Mouse (Mus musculus) embryonic facial prominence, embryonic 14.5 days (tissue): ENCODE results near the gene Rgl1. TPM values are rescaled to one million over a fixed set of nuclear protein-coding genes. Genes with fewer than 3 reads are reported as not detected.

Source experiments
- ATAC-seq: fragments of 200-750 bp; cut with Nextera tagmentation; 2 replicates; pipeline ENCODE4 v1.8.0; 2017; ENCODE audit warnings: low read depth, moderate number of reproducible peaks, moderate TSS enrichment
- DNase-seq: peaks from one replicate; pipeline ENCODE4 v3.0.0-alpha.2; 2015; ENCODE audit warnings: low spot score
- H3K27ac ChIP-seq: fragments of 300-500 bp; sonication (generic); replicated peaks from 2 replicates; pipeline ENCODE4 v1.5.1; 2014; ENCODE audit warnings: low read depth, mild to moderate bottlenecking, low read length, moderate library complexity
- H3K27me3 ChIP-seq: fragments of 300-500 bp; sonication (generic); replicated peaks from 2 replicates; pipeline ENCODE4 v1.6.1; 2014; ENCODE audit warnings: low read length; ENCODE audit not compliant: control insufficient read depth, insufficient read depth
- H3K36me3 ChIP-seq: fragments of 300-500 bp; sonication (generic); 2 replicates; pipeline ENCODE4 v1.6.1; 2014; ENCODE audit warnings: low read length, mixed read lengths; ENCODE audit not compliant: control insufficient read depth, insufficient read depth
- H3K4me1 ChIP-seq: fragments of 300-500 bp; sonication (generic); 2 replicates; pipeline ENCODE4 v1.6.1; 2014; ENCODE audit warnings: antibody characterized with exemption, low read length; ENCODE audit not compliant: control insufficient read depth, insufficient read depth
- H3K4me2 ChIP-seq: fragments of 300-500 bp; sonication (generic); 2 replicates; pipeline ENCODE4 v1.6.1; 2014; ENCODE audit warnings: low read depth, mild to moderate bottlenecking, low read length, moderate library complexity, mixed read lengths
- H3K4me3 ChIP-seq: fragments of 300-500 bp; sonication (generic); 2 replicates; pipeline ENCODE4 v1.5.1; 2014; ENCODE audit warnings: low read depth, mild to moderate bottlenecking, low read length
- H3K9ac ChIP-seq: fragments of 300-500 bp; sonication (generic); 2 replicates; pipeline ENCODE4 v1.6.1; 2014; ENCODE audit warnings: low read depth, mild to moderate bottlenecking, low read length, moderate library complexity, mixed read lengths
- H3K9me3 ChIP-seq: fragments of 300-500 bp; sonication (generic); 2 replicates; pipeline ENCODE4 v1.6.1; 2016; ENCODE audit warnings: low read length; ENCODE audit not compliant: control insufficient read depth
- WGBS: fragments of 180-500 bp; shearing (Covaris S2); extraction: QIAGEN DNeasy Blood & Tissue Kit; methylation state at CpG from one replicate; pipeline ENCODE4 v1.1.7; 2014; 5-methylcytosine and 5-hydroxymethylcytosine counted together
- polyA plus RNA-seq: library from polyadenylated mRNA; unstranded; fragments of >200 nt; fragmentation: Nextera tagmentation; extraction: Ambion mirVana; gene quantifications from 2 replicates; pipeline ENCODE4 v1.2.1, GENCODE M21; 2014

Rgl1 gene
- polyA plus RNA-seq, 1 experiment from 2014 or later = 43.7 TPM

- H3K4me2 ChIP-seq = no peak overlapping the region
- ATAC-seq (no peak), DNase-seq (no peak)
- no peaks in the 10 kb centered on the region for H3K9me3 ChIP-seq
- no peak overlapping the region for H3K27ac ChIP-seq
- peaks cover 6% of the 10 kb centered on the region; the same call in 1 of the 2 replicates for H3K4me1 ChIP-seq
- no peak overlapping the region for H3K9ac ChIP-seq
- 89% methylated on average over 11 of the region's 11 CpGs for whole genome bisulfite sequencing
- no peak overlapping the region for H3K4me3 ChIP-seq
- no peaks in the 10 kb centered on the region for H3K27me3 ChIP-seq
- no peaks in the 10 kb centered on the region for H3K36me3 ChIP-seq
These were observed 26.8 kb downstream of the Rgl1 start for GRCm38 (mm10) chr1:152739374-152739773.

- H3K27ac ChIP-seq = no peak overlapping the region
- ATAC-seq (0 out of 2 replicates have a peak, but pooled peaks have one; percentile 15), DNase-seq (no peak)
- no peaks in the 10 kb centered on the region for H3K27me3 ChIP-seq
- WGBS = 72% methylated on average over 9 of the region's 9 CpGs
- no peak overlapping the region for H3K4me3 ChIP-seq
- peaks cover 6% of the 10 kb centered on the region; the same call in 1 of the 2 replicates for H3K4me1 ChIP-seq
- H3K36me3 ChIP-seq = no peaks in the 10 kb centered on the region
- no peak overlapping the region for H3K9ac ChIP-seq
- H3K4me2 ChIP-seq = no peak overlapping the region
- H3K9me3 ChIP-seq = no peaks in the 10 kb centered on the region
These were observed 27.4 kb downstream of the Rgl1 start for GRCm38 (mm10) chr1:152738793-152739192.

GRCm38 (mm10) chr1:152727604-152728236, 38.4 kb downstream of the Rgl1 start:
- Histone ChIP-seq H3K9me3 (no peaks in the 10 kb centered on the region), H3K4me3 (no peak overlapping the region), H3K4me1 (0 out of 2 replicates have a peak, but pooled peaks cover 4% of the 10 kb centered on the region), H3K9ac (no peak overlapping the region), H3K4me2 (no peak overlapping the region), H3K27me3 (no peaks in the 10 kb centered on the region), H3K27ac (no peak overlapping the region), H3K36me3 (no peaks in the 10 kb centered on the region)
- ATAC-seq = no peak
- no peak for DNase-seq
- 38% methylated on average over 5 of the region's 5 CpGs for WGBS

GRCm38 (mm10) chr1:152726095-152726494, 40.1 kb downstream of the Rgl1 start:
- 0 out of 2 replicates have a peak, but pooled peaks cover 2% of the 10 kb centered on the region for H3K4me1 ChIP-seq
- no peak overlapping the region for H3K27ac ChIP-seq
- no peaks in the 10 kb centered on the region for H3K36me3 ChIP-seq
- no peak overlapping the region for H3K4me2 ChIP-seq
- H3K9ac ChIP-seq = no peak overlapping the region
- no peak overlapping the region for H3K4me3 ChIP-seq
- H3K27me3 ChIP-seq = no peaks in the 10 kb centered on the region
- no peaks in the 10 kb centered on the region for H3K9me3 ChIP-seq
- WGBS = 66% methylated on average over 3 of the region's 3 CpGs
- ATAC-seq = no peak
- DNase-seq = no peak

GRCm38 (mm10) chr1:152724286-152724685, 41.9 kb downstream of the Rgl1 start:
- H3K27ac ChIP-seq = no peak overlapping the region
- H3K27me3 ChIP-seq = no peaks in the 10 kb centered on the region
- DNase-seq (no peak), ATAC-seq (no peak)
- no peak overlapping the region for H3K9ac ChIP-seq
- H3K4me1 ChIP-seq = 0 out of 2 replicates have a peak, but pooled peaks cover 2% of the 10 kb centered on the region
- no peak overlapping the region for H3K4me2 ChIP-seq
- H3K36me3 ChIP-seq = no peaks in the 10 kb centered on the region
- H3K9me3 ChIP-seq = no peaks in the 10 kb centered on the region
- H3K4me3 ChIP-seq = no peak overlapping the region

GRCm38 (mm10) chr1:152721535-152722198, 44.5 kb downstream of the Rgl1 start:
- Histone ChIP-seq H3K4me2 (no peak overlapping the region), H3K9me3 (no peaks in the 10 kb centered on the region), H3K4me1 (0 out of 2 replicates have a peak, but pooled peaks cover 2% of the 10 kb centered on the region), H3K9ac (no peak overlapping the region), H3K27me3 (no peaks in the 10 kb centered on the region), H3K36me3 (no peaks in the 10 kb centered on the region), H3K27ac (no peak overlapping the region), H3K4me3 (no peak overlapping the region)
- ATAC-seq (no peak), DNase-seq (no peak)
- 81% methylated on average over 11 of the region's 11 CpGs for WGBS

- Histone ChIP-seq H3K4me2 (no peak overlapping the region), H3K4me3 (no peak overlapping the region), H3K27ac (no peak overlapping the region), H3K27me3 (no peaks in the 10 kb centered on the region), H3K36me3 (no peaks in the 10 kb centered on the region), H3K9me3 (no peaks in the 10 kb centered on the region), H3K9ac (no peak overlapping the region), H3K4me1 (0 out of 2 replicates have a peak, but pooled peaks cover 2% of the 10 kb centered on the region)
- DNase-seq = no peak
- WGBS = 80% methylated on average over 4 of the region's 4 CpGs
- ATAC-seq = no peak
These were observed 45.2 kb downstream of the Rgl1 start for GRCm38 (mm10) chr1:152720969-152721368.

- WGBS = 48% methylated on average over 6 of the region's 6 CpGs
- DNase-seq (no peak), ATAC-seq (no peak)
- no peak overlapping the region for H3K4me2 ChIP-seq
- no peaks in the 10 kb centered on the region for H3K9me3 ChIP-seq
- H3K9ac ChIP-seq = no peak overlapping the region
- no peaks in the 10 kb centered on the region for H3K36me3 ChIP-seq
- no peak overlapping the region for H3K27ac ChIP-seq
- no peaks in the 10 kb centered on the region for H3K27me3 ChIP-seq
- H3K4me1 ChIP-seq = 0 out of 2 replicates have a peak, but pooled peaks cover 5% of the 10 kb centered on the region
- no peak overlapping the region for H3K4me3 ChIP-seq
These were observed 48.0 kb downstream of the Rgl1 start for GRCm38 (mm10) chr1:152718200-152718599.
